Mouse (Mus musculus): ENCODE measurements around the gene Pten.
"Not testable (repeated sequence)": the region's sequence is repeated elsewhere in the genome, so short reads cannot be mapped to it uniquely, and the experiment has no call there.

The Pten gene

DNA sequence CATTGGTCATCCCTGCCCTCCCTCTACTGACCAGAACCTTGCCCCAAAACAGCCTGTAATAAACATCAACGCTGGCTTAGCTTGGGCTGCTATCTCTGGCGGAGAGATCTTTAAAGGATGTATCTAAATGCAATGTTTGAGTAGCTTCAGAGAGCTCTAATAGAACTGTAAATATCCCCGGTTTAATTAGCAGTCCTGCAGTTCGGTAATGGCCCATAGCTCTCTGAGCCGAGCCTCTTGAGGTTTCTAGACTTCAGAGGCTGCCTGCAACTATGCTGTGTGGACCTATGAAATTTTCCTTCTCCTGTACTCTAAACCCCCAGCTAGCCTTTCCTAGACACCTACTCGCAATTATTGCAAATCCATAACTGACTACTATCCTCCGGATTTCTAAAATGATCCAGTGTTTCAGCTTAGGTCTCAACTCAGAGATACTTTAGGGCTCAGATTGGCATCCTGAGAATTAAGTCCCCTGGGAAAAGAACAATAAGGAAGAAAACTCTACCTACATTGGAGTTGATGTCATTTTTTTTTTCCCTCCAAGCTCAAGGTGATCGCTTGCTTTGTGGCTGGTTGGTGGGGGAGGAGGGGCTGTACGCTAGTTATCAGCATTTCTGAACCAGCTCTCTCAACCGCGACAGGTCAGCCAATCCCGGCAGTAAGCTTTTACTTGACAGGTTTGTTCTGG, 2.0 kb upstream of the Pten start:
- DNase-seq = no peak

DNA sequence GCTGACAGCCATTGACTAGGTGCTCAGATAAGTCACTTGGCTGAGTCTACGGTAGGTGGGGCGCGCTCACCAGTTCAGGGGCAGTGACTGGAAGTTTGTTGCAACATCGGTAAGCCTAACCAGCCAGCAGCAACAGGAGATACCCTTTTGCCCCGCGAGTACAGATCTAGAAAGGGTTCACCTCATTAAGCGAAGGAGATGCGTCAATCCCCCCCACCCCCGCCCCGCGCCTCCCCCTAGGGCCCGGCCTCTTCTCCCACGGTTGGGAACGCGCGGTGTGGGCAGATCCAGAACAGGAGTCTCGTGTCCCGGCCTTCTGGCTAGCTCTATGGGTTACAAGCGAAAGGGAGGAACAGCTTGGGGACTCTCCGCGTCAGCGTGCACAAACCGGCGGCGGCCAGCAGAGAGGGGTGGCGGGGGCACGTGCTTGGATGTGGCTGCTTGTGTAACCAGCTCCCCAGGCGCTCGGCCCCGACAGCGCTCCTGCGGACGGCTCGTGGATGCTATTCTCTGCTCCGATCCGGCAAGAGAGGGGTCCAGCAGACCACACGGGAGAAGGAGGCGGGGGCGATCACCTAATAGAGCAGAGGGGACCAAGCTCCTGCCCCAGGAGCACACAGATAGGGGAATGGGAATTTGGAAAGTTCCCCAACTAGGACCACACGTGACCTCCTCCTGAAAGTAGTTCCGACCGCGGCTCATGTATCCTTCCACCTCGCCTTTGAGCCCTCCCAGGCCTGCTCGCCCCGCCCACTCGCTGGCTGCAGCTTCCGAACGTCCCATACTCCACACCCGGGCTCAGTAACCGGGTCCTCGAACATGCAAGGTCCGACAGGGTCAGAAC, 1.3 kb upstream of the Pten start:
- peak; percentile 98 for DNase-seq

DNA sequence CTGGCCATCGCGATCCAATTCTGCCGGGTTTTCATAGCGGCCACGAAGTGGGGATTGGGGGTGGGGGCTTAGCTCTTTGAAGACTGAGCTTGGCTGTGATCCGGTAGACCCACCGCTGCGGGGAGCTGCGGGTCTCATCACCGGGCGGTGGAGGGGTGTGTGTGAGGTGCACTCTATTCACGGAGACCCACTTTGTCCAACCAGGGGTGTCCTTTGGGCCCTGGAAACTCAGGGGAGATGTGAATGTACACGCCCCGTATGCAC, 729 bp upstream of the Pten start:
- DNase-seq = no peak

DNA sequence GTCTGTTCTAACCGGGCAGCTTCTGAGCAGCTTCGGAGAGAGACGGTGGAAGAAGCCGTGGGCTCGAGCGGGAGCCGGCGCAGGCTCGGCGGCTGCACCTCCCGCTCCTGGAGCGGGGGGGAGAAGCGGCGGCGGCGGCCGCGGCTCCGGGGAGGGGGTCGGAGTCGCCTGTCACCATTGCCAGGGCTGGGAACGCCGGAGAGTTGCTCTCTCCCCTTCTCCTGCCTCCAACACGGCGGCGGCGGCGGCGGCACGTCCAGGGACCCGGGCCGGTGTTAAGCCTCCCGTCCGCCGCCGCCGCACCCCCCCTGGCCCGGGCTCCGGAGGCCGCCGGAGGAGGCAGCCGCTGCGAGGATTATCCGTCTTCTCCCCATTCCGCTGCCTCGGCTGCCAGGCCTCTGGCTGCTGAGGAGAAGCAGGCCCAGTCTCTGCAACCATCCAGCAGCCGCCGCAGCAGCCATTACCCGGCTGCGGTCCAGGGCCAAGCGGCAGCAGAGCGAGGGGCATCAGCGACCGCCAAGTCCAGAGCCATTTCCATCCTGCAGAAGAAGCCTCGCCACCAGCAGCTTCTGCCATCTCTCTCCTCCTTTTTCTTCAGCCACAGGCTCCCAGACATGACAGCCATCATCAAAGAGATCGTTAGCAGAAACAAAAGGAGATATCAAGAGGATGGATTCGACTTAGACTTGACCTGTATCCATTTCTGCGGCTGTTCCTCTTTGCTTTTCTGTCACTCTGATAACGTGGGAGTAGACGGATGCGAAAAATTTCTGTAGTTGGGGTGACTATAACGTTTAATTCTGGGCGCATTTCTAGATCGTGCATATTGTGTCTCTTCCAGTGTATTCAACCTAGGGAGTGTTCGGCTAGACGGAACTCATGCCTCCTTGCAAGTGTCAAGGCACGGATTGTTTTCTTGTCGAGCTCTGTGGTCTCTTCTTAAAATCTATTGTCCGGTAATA, 815 bp downstream of the Pten start:
- DNase-seq = peak; percentile 74

DNA sequence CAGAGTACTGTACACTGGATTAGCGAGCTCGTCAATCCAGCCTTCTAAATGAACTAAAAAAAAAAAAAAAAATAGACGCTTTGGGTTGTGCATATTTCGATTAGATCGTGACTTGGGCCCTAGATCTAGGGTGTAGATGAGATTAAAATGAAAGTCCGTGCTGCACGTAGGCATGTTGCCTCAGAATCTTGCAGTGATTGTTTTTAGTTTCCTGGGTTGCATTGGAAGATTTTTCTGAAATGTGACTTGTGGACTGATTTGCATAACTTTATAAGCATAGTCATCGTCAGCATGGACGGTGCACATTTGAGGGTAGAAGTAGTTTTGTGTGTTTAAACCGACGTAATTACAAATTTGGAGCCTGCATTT, 1.5 kb downstream of the Pten start:
- no peak for DNase-seq

DNA sequence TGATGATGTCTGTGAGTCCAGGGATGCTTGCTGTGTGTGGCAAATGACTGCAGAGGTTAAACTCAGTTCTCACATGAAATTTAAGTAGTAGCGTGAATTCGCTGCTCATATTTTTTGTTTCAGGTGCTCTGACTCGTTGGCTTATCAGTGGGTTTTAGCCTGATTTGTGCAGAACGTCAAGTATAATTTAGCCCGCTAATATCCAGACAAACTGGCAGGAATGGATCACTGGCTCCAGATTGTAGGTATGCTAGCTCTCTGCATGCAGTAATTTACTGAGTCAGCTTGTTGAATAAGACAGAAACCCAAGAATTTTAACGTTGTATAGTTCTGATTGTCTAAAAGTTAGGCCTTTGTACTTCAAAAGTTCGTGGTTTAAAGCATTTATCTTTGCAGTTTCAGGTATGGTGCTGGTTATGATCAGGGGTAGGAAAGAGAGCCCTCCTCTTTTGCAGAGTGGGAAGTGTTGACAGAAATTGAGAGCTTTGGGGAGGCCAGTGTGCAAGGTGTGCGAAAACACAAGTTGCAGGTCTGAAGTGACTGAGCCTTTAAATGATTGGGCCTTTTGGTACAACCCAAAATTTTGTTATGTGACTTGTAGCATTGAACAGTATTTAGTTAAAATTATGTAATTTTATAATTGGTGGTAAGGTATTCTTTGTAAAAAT, 2.2 kb downstream of the Pten start:
- DNase-seq = no peak

DNA sequence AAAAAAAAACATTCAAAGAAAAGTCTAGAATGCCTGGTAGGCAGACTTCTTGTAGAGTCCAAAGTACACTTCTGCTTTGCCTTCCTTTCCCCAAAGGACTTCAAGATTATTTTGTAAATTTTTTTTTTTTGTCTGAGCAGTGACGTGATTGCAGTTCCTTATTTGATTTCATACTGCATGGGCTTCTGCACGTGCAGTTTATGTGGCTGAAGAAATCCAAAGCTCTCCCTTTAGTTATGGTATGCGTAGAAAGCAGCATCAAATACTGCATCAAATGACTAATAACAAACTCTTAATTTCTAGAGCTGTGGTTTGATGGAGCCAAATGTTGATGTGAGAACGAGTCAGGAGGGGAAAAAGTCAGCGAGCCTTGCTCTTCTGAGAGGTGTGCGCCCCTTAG, 3.2 kb downstream of the Pten start:
- DNase-seq = no peak

DNA sequence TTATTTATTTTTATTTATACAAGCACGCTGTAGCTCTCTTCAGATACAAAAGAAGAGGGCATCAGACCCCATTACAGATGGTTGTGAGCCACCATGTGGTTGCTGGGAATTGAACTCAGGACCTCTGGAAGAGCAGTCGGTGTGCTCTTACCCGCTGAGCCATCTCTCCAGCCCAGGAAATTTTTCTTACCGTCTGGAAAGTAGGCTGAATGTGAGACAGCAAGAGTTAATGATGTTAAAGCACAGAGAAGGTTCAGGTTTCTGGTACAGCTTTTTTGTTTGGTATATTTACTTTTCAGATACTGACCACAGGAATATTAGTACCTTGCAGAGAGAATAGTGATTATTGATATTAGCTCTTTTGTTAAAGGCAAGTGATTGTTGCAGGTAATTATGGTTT, 3.9 kb downstream of the Pten start:
- DNase-seq = no peak

DNA sequence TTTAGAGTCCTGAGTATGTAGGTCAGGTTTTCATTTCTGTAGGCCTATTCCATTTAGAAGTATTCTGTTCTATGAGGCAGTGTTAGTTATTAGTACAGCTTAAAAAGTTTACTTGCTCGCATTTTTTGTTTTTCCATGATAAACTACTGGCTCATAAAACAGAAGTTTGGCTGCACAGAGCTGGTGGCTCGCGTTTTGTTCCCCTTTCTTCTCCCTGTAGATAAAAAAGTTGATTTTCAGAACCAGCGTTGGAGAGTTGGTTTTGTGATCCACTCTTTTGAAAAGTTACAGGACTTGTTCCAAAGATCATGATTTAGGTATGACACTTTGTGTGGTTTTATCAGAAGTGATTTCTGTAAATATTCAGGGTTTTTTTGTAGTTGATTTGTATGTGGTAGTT, 5.2 kb downstream of the Pten start:
- DNase-seq = no peak

DNA sequence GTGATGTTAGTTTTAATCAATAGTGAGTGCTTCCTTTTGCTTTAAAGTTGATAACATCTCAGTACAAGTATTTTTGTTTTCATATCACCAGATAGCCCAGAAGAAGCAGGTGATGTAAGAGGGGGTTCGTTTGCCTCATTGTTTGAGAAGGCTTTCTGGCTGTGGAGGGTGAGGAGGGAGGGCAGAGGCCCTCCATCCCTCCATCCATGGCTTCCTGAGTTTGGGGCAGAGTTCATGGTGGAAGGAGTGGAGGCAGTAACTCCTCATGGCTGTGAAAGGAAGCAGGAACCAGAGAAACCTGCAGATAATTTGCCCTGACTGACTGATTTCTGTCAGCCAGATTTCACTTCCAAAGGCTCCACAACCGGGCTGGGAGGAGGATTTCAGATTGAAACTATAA, 21.1 kb downstream of the Pten start:
- DNase-seq = no peak

DNA sequence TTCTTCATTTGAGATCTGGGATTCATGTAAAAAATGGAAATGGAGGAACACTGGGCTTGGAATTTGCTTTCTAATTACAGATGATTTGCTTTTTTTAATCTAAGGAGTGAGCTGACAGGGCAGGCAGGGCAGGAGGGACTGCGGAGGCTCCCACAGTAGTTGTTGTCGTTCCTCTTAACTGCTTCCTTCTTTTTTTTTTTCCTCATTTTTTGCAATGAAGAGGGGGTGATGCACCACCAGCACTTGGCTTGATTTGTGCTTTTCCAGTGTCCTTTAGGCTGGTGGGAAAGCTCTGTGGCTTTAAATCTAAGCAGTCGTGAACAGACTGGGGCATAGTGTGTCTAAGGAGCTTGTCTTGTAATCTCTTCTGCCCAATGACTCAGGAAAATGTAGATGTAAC, 21.8 kb downstream of the Pten start:
- no peak for DNase-seq

DNA sequence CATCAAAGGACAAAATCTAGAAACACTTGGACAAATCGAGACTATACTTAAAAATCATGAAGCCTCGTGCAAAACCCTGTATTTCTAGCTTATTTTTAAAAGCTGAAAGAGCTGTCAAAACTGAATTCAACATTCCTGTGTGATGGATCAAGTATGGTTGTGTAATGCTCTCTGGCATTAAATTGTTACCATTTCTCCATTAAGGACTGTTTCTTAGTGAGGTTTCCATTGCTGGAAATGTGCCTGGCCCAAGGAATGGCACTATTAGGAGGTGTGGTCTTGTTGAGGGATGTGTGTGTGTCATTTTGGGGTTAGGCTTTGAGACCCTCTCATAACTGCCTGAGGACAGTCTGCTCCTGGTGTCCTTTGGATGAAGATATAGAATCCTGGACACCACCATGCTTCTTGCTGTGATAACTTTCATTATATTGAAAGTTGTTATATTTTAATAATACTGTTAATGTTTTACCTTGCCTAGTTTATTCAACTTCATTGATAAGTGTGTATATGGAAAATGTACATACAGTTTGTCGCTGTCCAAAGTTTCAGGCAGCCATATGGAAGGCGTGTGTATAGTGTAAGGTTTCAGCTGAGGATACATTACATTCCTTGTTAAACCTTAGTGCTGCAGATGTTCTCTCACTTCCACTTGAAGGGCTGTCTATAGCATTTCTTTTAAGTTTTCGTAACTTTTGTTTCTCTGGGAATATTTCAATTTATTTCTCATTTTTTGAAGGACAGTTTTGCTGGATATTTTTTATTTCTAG, 24.2 kb downstream of the Pten start:
- DNase-seq = no peak

DNA sequence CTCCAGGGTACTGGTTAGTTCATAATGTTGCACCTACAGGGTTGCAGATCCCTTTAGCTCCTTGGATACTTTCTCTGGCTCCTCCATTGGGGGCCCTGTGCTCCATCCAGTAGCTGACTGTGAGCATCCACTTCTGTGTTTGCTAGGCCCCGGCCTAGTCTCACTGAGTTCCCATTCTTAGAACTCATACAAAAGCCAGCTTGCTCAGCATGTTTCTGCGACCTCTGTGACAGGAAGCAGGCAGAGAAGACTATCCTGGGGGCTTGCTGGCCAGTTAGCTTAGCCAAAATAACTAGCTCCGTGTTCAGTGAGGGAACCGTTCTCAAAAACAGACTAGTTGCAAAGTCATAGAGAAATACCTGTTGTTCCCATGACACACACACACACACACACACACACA, 30.1 kb downstream of the Pten start:
- not testable (repeated sequence) for DNase-seq

DNA sequence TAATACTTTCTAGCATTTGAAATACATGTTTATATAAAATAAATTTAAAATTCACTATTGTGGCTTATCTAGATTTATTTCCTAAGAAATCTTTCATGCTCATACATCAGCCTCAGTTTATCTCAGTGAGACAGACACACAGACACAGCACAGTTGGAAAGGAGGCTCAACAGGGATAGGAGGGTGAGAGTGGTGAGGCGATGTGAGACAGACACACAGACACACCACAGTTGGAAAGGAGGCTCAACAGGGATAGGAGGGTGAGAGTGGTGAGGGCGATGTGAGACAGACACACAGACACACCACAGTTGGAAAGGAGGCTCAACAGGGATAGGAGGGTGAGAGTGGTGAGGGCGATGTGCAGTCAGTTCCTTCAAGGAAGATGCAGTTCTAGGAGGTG, 30.7 kb downstream of the Pten start:
- not testable (repeated sequence) for DNase-seq

DNA sequence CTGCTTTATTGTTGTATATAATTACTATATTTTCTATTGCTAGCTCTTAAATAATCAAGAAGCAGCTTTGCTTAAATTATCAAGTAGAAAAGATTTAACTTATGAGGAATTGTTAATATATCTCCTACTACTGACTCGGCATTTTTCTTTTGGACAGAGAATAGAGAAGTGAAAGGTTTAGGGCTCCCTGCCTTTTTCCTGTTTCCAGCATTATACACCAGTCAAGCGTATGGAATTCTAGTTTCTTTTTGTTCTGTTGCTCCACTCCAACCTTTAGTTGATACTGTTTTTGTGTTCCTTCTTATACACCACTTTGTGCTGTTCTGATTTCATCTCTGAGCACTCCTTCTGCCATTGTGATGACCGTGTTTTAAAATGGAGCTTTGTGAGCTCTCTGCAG, 32.2 kb downstream of the Pten start:
- DNase-seq = no peak

DNA sequence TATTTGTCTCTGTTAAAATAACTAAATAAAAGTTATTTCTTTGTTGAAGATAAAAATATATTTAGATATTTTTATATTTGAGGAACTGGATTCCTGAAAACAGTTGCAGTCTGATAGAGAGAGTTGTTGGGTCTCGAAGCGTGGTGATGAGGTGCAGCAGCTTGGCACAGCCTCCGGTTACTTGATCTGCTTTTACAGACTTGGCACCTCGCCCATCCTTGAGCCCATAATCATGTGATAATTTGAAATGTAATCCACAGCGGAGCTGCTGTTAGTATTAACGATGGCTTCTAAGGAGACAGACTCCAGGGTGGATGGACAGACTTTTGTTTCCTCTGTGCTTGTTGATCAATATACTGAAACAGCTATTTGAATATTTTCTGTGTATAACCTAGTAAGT, 35.3 kb downstream of the Pten start:
- DNase-seq = no peak

DNA sequence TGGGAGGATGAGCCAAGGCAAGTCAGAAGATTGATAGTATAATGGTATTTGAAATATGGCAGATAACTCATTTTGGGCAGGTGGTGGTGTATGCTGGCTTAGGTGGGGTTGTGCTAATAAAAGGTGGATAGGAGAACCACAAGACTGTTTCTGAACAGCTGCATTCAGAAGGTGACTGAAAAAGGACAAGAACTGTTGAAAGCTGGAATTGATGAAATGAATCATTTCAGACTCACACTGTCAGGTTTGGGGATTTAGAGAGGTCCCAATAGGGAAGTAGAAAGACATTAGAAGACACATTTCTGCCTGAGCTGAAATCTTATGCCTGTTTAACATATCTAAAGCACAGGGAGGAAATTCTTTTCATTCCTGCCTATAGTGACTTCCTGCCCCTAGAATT, 36.6 kb downstream of the Pten start:
- no peak for DNase-seq

DNA sequence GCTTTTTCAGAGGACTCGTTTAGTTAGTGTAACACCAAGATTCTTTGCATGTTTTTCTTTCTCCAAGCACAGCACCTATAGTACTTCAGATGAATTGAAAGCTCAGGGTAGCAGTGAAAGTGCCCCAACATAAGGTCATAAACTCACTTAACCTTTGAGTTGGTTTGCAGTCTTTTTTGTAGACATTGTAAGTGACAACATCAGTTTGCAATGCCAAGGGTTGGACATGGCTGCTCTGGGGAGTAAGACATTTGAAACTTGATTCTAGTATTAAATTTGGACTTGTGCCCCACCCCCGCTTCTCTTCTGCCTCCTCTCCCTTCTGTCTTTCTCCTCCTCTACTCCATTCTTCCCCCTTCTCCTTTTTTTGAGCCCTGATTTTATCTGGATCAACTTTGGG, 43.3 kb downstream of the Pten start:
- DNase-seq = no peak

DNA sequence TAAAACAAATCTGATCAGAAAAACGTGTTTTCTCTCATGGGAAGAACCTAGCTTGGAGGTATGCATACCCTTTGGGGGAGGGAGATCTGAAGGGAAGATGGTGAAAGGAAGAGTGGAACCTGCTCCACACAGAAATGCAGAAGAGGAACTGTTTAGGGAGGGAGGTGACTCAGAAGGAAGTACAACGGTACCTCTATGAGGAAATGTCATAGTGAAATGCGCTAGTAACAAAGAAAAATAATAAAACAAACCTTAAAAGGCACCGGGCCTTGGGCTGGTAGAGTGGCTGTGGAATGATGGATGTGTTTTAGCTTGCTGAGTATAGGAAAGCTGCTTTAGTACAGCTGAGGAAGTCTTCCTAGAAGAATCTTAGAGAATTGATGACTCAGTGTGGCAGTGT, 47.4 kb downstream of the Pten start:
- DNase-seq = no peak

DNA sequence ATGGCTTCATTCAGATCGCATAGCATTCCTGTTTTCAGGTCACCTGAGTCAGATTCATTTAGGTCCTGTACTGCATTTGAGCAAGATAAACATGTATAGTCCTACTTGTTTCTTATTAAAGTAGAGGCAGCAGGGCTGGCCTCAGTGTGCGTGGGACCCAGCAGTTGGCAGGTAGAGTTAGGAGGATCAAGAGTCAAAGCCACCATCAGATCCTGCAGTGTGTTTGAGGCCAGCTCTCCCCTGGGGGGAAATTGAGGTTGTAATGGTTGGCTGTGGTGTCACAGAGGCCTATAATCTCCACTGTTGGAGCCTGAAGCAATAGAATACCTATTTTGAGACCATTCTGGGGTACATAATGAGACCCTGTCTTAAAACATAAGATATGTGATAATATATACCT, 50.3 kb downstream of the Pten start:
- DNase-seq = no peak

DNA sequence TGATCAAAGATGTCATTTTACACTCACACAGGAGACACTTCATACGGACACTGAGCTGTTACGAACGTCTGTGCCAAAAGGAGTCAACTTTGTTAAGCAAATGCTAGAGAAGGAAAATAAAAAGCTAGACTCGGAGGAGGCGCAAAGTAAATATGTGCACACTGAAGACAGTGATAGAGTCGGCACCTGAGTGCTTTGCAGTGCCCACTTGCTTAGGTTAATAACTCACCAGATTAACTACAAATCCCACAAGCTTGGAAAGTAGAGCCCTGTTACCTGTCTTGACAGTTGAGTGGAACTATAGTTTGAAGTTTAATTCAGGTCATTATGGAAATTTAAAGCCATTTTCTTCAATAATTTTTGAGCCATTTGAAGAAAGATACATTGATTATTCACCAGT, 51.4 kb downstream of the Pten start:
- DNase-seq = no peak

DNA sequence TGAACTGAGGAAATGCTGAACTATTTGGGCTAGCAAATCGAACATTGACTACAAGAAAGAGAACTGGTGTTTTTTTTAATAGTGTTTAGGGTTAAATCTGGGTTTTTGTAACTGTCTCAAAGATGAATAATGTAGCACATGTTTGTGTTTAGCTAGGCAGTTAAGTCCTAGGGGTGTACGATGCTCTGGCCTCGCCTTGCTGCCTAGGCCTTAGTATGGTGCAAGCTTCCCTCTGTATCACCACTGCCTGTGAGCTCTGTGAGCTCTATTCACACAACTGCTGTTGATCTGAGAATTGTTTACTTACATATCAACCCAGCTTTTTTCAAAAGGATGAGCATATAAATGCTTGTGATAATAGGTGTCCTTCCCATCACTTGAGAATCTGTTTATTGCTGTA, 51.8 kb downstream of the Pten start:
- DNase-seq = no peak

DNA sequence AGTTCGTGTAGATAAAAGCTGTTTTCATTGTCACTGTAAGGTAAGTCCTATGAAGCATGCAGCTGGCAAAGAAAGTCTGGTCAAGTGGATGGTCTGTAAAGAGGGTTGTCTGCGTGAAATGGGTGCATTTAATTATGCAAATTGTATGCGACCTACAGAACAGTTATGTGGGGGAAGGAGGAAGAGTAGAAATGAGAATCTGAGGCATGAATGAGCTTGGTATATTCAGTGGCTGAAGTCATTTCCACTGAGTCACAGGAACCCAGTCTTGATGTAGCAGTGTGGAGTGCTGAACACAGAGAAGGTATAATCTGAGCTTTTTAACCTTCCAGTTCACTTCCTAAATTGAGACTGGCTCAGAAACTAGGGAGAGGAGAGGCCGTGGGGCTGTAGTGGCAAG, 61.5 kb downstream of the Pten start:
- DNase-seq = no peak
